Mouse (Mus musculus): ENCODE results near the gene Pef1. TPM values are rescaled to one million over a fixed set of nuclear protein-coding genes. Genes with fewer than 3 reads are reported as not detected.
A peak's percentile ranks its signal among the peaks of the same experiment; 100 is the strongest.

Pef1 gene
- polyA plus RNA-seq, 1 experiment from 2014 or later = 61.0 TPM

DNA sequence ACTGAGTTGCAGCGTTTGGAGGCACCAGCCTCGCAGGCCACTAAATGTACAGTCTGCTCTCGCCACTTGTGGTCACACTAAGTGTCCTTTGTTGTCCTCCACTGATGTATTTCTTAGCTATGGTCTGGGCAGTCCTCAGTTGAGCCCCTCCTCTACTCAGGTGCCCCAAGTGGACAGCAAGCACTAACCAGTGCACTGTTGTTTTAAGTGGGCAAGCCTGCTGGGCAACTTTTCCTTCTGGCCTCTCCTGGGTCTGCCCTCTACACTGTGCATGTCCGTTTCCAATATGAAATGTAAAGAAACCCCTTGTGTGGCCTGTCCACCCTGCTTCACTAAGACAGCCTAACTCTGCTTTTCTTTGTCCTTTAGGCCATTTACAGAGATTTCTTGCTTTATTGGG is 21.8 kb downstream of the Pef1 start:
- H3K27ac ChIP-seq = no peak overlapping the region
- H3K4me2 ChIP-seq = no peak overlapping the region
- no peaks in the 10 kb centered on the region for H3K9me3 ChIP-seq
- WGBS = 74% methylated on average over 4 of the region's 4 CpGs
- H3K9ac ChIP-seq = no peak overlapping the region
- 0 out of 2 replicates have a peak, but pooled peaks cover 3% of the 10 kb centered on the region for H3K4me1 ChIP-seq
- ATAC-seq (ENCODE audit: insufficient read depth, low FRiP score, low read depth) = no peak
- no peak overlapping the region for H3K4me3 ChIP-seq (replicated peaks)
- no peaks in the 10 kb centered on the region for H3K27me3 ChIP-seq (replicated peaks)
- peaks cover 43% of the 10 kb centered on the region for H3K36me3 ChIP-seq

DNA sequence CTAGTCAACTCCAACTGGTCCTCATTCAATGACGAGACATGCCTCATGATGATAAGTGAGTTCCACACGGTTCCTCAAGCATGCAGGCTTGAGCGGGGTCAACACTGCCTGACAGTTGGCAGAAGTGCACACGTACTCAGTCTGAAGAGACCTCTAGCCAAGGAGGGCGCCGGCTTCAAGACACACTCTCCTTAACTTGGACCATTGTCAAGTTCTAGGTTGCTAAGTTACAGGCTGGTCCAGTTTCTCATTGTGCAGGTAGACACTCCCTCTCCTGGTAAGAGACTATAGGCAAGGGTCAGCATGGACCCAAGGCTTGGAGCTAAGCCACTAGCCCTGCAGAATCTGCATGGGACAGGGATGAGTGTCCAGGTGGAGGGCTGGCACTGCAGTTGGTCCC is 22.8 kb downstream of the Pef1 start:
- Histone ChIP-seq H3K4me3 (replicated peaks) (no peak overlapping the region), H3K9me3 (no peaks in the 10 kb centered on the region), H3K36me3 (peaks cover 43% of the 10 kb centered on the region), H3K9ac (no peak overlapping the region), H3K4me1 (0 out of 2 replicates have a peak, but pooled peaks cover 3% of the 10 kb centered on the region), H3K27me3 (replicated peaks) (no peaks in the 10 kb centered on the region), H3K4me2 (no peak overlapping the region), H3K27ac (no peak overlapping the region)
- WGBS = 87% methylated on average over 6 of the region's 6 CpGs
- no peak for ATAC-seq (ENCODE audit: insufficient read depth, low FRiP score, low read depth)

DNA sequence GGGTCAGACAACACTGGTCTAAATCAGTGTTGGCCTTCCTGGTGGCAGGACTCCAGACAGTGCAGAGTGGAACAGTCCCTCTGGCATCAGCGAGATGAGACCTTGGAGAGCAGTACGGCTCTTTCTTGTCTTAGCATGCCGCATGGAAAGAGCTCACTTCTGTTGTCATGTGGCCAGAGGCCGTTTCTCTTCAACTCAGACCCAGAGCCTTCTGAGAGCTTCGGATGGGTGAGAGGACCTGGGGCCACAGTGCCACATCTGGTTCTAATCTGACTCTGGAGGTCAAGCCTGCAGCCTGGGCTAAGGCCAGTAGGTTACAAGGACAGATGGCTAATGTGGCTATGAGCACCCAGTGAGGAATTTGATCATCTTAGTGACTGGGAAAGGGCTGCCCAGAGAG is 23.6 kb downstream of the Pef1 start:
- 0 out of 2 replicates have a peak, but pooled peaks cover 3% of the 10 kb centered on the region for H3K4me1 ChIP-seq
- no peak overlapping the region for H3K4me3 ChIP-seq (replicated peaks)
- 83% methylated on average over 5 of the region's 5 CpGs for WGBS
- peaks cover 43% of the 10 kb centered on the region for H3K36me3 ChIP-seq
- H3K27ac ChIP-seq = no peak overlapping the region
- no peak overlapping the region for H3K4me2 ChIP-seq
- no peaks in the 10 kb centered on the region for H3K27me3 ChIP-seq (replicated peaks)
- no peaks in the 10 kb centered on the region for H3K9me3 ChIP-seq
- no peak overlapping the region for H3K9ac ChIP-seq
- no peak for ATAC-seq (ENCODE audit: insufficient read depth, low FRiP score, low read depth)

DNA sequence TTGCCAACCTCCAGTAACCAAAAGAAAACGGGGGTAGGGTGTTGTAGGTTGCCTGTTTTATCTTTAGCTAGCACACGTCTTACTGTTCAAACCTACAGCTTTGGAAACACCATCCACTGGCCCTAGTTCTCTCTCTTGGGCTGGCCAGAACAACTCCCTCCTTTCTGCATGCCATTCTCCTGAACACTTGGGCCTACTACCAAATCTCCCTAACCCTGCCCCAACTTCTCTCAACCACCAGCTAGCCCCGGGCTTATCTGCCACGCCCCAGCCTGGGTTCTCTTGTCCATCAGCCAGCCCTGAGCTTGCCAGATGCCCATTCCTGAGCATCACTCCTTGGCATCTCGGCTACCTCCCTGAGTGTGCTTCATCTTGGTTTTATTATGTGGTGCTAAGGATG is 26.5 kb downstream of the Pef1 start:
- H3K27ac ChIP-seq = no peak overlapping the region
- H3K36me3 ChIP-seq = peaks cover 26% of the 10 kb centered on the region; the same call in 1 of the 2 replicates
- no peaks in the 10 kb centered on the region for H3K27me3 ChIP-seq (replicated peaks)
- 0 out of 2 replicates have a peak, but pooled peaks cover 2% of the 10 kb centered on the region for H3K4me1 ChIP-seq
- H3K4me2 ChIP-seq = no peak overlapping the region
- 73% methylated on average over 5 of the region's 5 CpGs for WGBS
- no peak overlapping the region for H3K4me3 ChIP-seq (replicated peaks)
- no peak overlapping the region for H3K9ac ChIP-seq
- no peak for ATAC-seq (ENCODE audit: insufficient read depth, low FRiP score, low read depth)
- H3K9me3 ChIP-seq = no peaks in the 10 kb centered on the region

DNA sequence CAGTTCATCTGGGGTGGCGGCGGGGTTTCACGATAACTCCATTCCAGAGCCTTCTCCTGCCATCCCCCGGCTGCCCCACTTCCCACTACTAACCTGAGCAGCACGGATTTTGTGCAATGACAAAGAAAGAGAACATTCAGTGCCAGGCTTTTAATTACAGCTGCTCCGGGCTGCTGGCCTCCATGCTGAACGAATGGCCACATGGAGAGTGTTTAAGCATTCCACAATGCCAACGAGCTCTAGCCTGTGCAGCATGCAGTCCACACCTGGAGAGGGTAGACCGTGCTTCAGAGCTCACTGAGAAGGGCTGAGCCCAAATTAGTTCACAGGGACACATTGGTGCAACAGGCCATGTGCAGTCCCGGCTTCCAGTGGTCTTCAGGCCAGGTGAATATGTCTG is 27.7 kb downstream of the Pef1 start:
- peaks cover 21% of the 10 kb centered on the region; the same call in 1 of the 2 replicates for H3K36me3 ChIP-seq
- H3K4me2 ChIP-seq = no peak overlapping the region
- H3K4me3 ChIP-seq (replicated peaks) = no peak overlapping the region
- WGBS = 74% methylated on average over 10 of the region's 10 CpGs
- H3K27me3 ChIP-seq (replicated peaks) = no peaks in the 10 kb centered on the region
- no peaks in the 10 kb centered on the region for H3K4me1 ChIP-seq
- no peak overlapping the region for H3K27ac ChIP-seq
- no peak for ATAC-seq (ENCODE audit: insufficient read depth, low FRiP score, low read depth)
- no peak overlapping the region for H3K9ac ChIP-seq
- no peaks in the 10 kb centered on the region for H3K9me3 ChIP-seq

DNA sequence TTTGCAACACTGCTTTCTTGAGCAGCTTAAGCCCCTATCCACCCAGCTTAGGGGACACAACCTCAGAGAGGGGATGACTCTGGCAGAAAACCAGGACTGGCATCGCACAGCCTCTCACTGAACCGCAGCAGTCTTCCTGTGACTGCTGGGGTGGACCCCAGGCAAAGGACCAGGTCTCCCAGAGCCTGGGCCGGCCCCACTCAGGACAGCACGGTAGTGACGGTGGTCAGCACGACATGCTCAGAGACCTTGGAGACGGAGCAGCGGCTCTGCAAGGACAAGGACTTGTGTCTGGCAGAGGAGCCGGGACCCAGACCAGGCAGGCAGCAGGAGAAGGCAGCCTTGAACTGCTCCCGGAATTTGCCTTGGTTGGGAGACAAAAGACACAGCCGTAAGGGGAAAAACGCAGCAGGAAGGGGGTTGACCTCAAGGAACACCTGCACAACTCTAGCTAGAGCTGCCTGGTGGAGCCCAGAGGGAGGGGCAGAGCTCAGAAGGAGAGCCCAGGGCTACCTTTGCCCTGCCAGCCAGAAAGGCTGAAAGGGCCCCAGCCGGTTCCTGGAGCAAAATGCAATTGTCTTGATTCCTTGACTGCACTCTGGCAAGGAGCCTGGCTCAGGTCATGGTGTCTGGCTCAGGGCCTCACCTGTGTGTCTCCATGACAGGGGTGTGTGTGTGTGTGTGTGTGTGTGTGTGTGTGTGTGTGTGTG is 28.4 kb downstream of the Pef1 start:
- ATAC-seq (ENCODE audit: insufficient read depth, low FRiP score, low read depth) = peak; percentile 82
- no peak overlapping the region for H3K4me2 ChIP-seq
- H3K36me3 ChIP-seq = peaks cover 14% of the 10 kb centered on the region; the same call in 1 of the 2 replicates
- no peak overlapping the region for H3K4me3 ChIP-seq (replicated peaks)
- WGBS = 55% methylated on average over 13 of the region's 13 CpGs
- no peaks in the 10 kb centered on the region for H3K9me3 ChIP-seq
- H3K27ac ChIP-seq = peak overlapping the region; percentile 10; the same call in 1 of the 2 replicates
- H3K9ac ChIP-seq = no peak overlapping the region
- H3K27me3 ChIP-seq (replicated peaks) = no peaks in the 10 kb centered on the region
- no peaks in the 10 kb centered on the region for H3K4me1 ChIP-seq

DNA sequence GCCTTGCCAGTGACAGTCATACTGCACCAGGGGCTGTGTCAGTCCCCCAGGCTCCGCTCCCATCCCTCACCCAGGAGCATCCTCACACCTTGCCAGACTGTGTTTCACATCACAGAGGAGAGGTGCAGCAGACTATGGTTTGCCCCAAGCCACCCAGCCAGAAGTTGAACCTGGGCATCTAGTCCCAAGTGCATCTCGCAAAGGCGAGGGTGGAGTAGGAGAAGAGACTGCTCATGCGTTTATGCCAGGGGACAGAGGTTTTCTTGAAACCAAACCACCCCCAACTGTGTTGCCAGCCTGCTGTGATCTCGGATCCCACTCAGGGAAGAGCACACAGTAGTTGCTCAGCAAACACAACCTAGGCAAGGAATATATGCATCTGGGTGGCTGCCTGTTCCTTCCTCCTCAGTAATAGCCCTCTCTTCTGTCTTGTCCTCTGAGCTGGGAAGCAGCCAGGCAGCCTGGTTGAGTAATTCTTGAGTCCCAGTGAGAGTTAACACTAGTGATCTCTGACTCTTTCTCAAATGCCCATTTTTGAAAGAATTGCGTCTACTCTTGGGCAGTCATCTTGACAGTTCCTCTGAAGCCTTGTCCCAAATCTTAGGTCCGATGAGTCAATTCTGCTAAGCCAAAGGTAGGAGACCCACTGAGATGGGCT is 29.2 kb downstream of the Pef1 start:
- H3K27me3 ChIP-seq (replicated peaks) = 0 out of 2 replicates have a peak, but pooled peaks cover 3% of the 10 kb centered on the region
- no peak overlapping the region for H3K9ac ChIP-seq
- no peaks in the 10 kb centered on the region for H3K9me3 ChIP-seq
- H3K4me3 ChIP-seq (replicated peaks) = no peak overlapping the region
- H3K4me1 ChIP-seq = no peaks in the 10 kb centered on the region
- WGBS = 83% methylated on average over 7 of the region's 7 CpGs
- 0 out of 2 replicates have a peak overlapping the region, but pooled peaks have one; percentile 10 for H3K27ac ChIP-seq
- ATAC-seq (ENCODE audit: insufficient read depth, low FRiP score, low read depth) = peak; percentile 5; the same call in 1 of the 2 replicates
- peaks cover 6% of the 10 kb centered on the region; the same call in 1 of the 2 replicates for H3K36me3 ChIP-seq
- no peak overlapping the region for H3K4me2 ChIP-seq

DNA sequence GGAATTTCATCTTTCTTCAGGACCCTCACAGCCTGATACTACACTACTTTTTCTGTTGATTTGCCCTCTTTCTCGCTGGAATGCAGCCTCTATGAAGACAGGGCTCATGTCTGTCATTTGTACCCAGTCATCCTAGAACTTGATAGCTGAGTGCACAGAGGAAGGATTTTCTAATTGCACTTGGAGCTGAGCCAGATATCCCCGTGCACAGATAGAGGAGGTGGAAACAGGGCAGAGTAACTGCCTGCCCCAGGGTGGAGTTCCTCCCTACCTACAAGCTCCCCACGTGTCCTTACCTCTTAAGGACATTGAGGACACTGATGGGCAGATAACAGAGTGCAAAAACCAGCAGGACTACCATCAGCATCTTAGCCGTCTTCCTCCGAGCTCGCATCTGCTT is 31.0 kb downstream of the Pef1 start:
- WGBS = 47% methylated on average over 6 of the region's 6 CpGs
- Histone ChIP-seq H3K36me3 (no peaks in the 10 kb centered on the region), H3K9me3 (no peaks in the 10 kb centered on the region), H3K27ac (no peak overlapping the region), H3K9ac (no peak overlapping the region), H3K4me2 (no peak overlapping the region), H3K4me1 (no peaks in the 10 kb centered on the region), H3K4me3 (replicated peaks) (no peak overlapping the region), H3K27me3 (replicated peaks) (0 out of 2 replicates have a peak, but pooled peaks cover 3% of the 10 kb centered on the region)
- ATAC-seq (ENCODE audit: insufficient read depth, low FRiP score, low read depth) = no peak

DNA sequence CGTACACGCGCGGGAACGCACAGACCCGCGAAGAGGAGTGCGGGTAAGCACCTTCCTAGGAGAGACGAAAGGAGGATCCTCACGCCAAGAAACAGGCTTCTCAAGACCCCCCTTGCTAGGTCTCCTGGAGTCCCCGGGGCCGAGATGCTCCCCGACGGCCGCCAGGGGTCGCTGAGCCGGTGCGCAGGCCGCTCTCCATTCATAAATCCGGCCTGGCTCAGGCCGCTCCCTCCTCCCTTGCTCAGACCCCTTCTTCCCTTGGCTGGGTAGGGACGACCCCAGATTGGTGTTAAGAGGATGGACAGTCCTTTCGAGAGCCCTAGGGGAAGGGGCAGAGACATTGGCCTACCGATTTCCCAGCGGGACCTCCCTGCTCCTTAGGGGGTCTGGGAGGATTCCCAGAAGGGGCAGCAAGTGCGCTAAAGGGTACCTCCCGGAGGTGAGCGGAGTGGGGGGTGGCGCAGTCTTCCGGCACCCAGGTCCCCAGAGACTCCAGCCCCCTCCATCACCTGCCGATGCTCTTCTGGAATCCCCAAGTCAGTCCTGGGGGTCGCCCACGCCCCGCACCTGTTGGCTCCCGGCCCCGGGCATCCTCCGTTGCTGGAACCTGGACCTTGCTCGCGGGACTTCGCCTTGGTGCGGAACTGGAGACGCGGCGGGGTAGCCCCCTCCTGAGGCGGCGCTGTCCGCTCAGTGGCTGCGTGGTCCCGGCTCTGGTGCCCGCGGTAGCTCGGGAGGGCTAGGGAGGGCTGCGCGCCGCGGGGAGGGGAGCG is 36.3 kb downstream of the Pef1 start:
- peak; percentile 29; the same call in 1 of the 2 replicates for ATAC-seq (ENCODE audit: insufficient read depth, low FRiP score, low read depth)
- Histone ChIP-seq H3K9ac (no peak overlapping the region; the same call in 1 of the 2 replicates), H3K4me3 (replicated peaks) (peak overlapping the region; percentile 32), H3K27ac (no peak overlapping the region), H3K9me3 (no peaks in the 10 kb centered on the region), H3K36me3 (no peaks in the 10 kb centered on the region), H3K27me3 (replicated peaks) (peaks cover 28% of the 10 kb centered on the region), H3K4me1 (peaks cover 9% of the 10 kb centered on the region), H3K4me2 (peak overlapping the region; percentile 79)
- 1% methylated on average over 56 of the region's 57 CpGs for WGBS

DNA sequence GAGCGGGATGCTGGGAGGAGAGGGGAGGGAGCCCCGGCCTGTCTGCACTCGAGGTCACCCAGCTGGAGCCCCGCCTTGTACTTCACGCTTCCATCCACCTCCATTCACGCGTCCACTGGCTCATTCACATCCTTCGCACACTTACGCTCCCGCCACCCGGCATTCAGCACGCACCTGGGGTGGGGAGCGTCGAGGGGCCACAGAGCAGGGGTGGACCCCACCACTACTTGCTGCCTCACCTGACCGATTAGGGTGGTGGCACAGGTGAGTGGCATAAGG is 36.8 kb downstream of the Pef1 start, which contains the start of gene Hcrtr1:
Gene Hcrtr1 (minus strand): TSS at position 146 of the 279 bp plus-strand sequence.
- ATAC-seq (ENCODE audit: insufficient read depth, low FRiP score, low read depth) = no peak
- 4% methylated on average over 14 of the region's 15 CpGs for WGBS
- Histone ChIP-seq H3K4me1 (peaks cover 9% of the 10 kb centered on the region), H3K27me3 (replicated peaks) (peaks cover 28% of the 10 kb centered on the region), H3K27ac (no peak within 1 kb of the TSS), H3K4me3 (replicated peaks) (peak within 1 kb of the TSS; percentile 32), H3K4me2 (peak within 1 kb of the TSS; percentile 79), H3K9me3 (no peaks in the 10 kb centered on the region), H3K36me3 (no peaks in the 10 kb centered on the region), H3K9ac (no peak within 1 kb of the TSS; the same call in 1 of the 2 replicates)

DNA sequence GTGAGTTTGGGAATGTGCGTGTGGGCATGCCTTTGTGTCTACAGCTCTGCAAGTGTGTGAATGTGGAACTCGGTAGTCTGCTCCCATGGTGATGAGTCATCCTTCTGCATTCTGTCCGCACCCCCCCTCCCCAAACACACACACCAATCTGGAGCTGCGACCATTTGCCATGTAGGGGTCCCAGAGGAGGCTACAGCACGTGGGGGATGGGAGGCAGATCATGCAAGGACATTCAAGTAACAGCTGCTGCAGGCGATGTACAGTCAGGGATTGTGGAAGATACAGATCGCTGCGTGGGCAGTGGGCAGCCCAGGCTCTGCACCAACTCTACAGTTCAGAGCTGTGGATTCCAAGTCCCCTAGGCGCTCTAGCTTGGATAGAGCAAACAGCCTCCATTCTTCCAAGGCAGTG is 38.6 kb downstream of the Pef1 start:
- Histone ChIP-seq H3K4me2 (no peak overlapping the region), H3K27me3 (replicated peaks) (peaks cover 28% of the 10 kb centered on the region), H3K9me3 (no peaks in the 10 kb centered on the region), H3K4me3 (replicated peaks) (no peak overlapping the region), H3K4me1 (peaks cover 9% of the 10 kb centered on the region), H3K9ac (no peak overlapping the region), H3K27ac (no peak overlapping the region), H3K36me3 (no peaks in the 10 kb centered on the region)
- no peak for ATAC-seq (ENCODE audit: insufficient read depth, low FRiP score, low read depth)
- WGBS = 54% methylated on average over 9 of the region's 9 CpGs
